Mouse (Mus musculus) embryonic facial prominence, embryonic 12.5 days (tissue): ENCODE data around the gene Gm20458. TPM values are rescaled to one million over a fixed set of nuclear protein-coding genes. Genes with fewer than 3 reads are reported as not detected.

ENCODE experiments used
- ATAC-seq: fragments of 200-750 bp; cut with Nextera tagmentation; 2 replicates; pipeline ENCODE4 v1.8.0; 2017; ENCODE audit not compliant: insufficient number of reproducible peaks, insufficient read depth, low FRiP score, low TSS enrichment
- H3K27ac ChIP-seq: fragments of 300-500 bp; sonication (generic); 2 replicates; pipeline ENCODE4 v1.5.1; 2016; ENCODE audit warnings: mild to moderate bottlenecking
- H3K27me3 ChIP-seq: fragments of 300-500 bp; sonication (generic); 2 replicates; pipeline ENCODE4 v1.6.1; 2016; ENCODE audit warnings: mild to moderate bottlenecking, moderate library complexity
- H3K36me3 ChIP-seq: fragments of 300-500 bp; sonication (generic); 2 replicates; pipeline ENCODE4 v1.6.1; 2016; ENCODE audit warnings: mild to moderate bottlenecking
- H3K4me1 ChIP-seq: fragments of 300-500 bp; sonication (generic); 2 replicates; pipeline ENCODE4 v1.6.1; 2016
- H3K4me2 ChIP-seq: fragments of 300-500 bp; sonication (generic); replicated peaks from 2 replicates; pipeline ENCODE4 v1.6.1; 2016; ENCODE audit warnings: mild to moderate bottlenecking, moderate library complexity
- H3K4me3 ChIP-seq: fragments of 300-500 bp; sonication (generic); 2 replicates; pipeline ENCODE4 v1.5.1; 2016; ENCODE audit warnings: mild to moderate bottlenecking
- H3K9ac ChIP-seq: fragments of 300-500 bp; sonication (generic); 2 replicates; pipeline ENCODE4 v1.6.1; 2016; ENCODE audit warnings: mild to moderate bottlenecking, moderate library complexity
- H3K9me3 ChIP-seq: fragments of 300-500 bp; sonication (generic); 2 replicates; pipeline ENCODE4 v1.6.1; 2016; ENCODE audit warnings: mild to moderate bottlenecking, moderate library complexity
- WGBS: fragments of 180-500 bp; shearing (Covaris S2); methylation state at CpG from one replicate; pipeline ENCODE4 v1.1.7; 2016; 5-methylcytosine and 5-hydroxymethylcytosine counted together
- polyA plus RNA-seq: library from polyadenylated mRNA; unstranded; fragments of >200 nt; fragmentation: Nextera tagmentation; extraction: Ambion mirVana; gene quantifications from 2 replicates; pipeline ENCODE4 v1.2.1, GENCODE M21; 2016

The Gm20458 gene
- polyA plus RNA-seq, 1 experiment from 2014 or later: 6.5 TPM

DNA sequence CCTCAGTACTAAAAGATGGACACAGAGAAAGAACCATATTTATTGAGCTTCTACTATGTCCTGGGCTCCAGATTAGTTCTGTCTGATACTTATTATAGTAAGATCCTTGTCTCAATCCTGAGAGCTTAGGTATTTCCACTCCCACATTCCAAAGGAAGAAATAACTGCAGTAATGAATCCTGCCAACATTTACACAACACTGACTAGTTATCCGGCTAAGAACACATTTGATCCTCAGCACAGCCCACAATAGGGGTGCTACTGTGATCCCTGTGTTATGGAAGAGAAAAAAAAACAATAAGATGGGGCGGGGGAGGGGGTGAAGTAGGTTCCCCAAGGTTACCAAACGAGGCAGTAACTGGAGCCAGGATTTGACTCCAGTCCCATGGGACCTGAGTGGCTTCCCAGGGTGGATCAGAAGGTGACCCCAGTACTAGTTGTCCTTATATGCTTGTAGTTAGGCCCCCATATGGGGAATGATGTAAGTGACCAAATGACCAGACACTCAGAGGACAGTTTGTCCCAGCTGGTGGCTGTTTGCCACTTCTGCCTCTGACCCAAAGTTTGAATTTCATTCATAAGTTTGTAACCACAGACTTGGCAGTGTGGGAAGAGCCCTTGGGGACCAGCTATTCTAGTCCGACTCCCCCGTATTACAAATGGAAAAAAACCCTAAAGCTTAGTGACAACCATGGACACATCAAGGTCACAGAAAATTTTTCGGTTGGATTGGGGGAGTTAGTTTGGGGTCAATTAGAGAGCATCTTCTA lies 5.2 kb upstream of the Gm20458 start:
- Histone ChIP-seq H3K4me1 (peaks cover 31% of the 10 kb centered on the region), H3K4me2 (no peak overlapping the region), H3K9me3 (no peaks in the 10 kb centered on the region), H3K9ac (no peak overlapping the region), H3K36me3 (no peaks in the 10 kb centered on the region), H3K4me3 (no peak overlapping the region), H3K27me3 (no peaks in the 10 kb centered on the region), H3K27ac (no peak overlapping the region)
- ATAC-seq: no peak
- 62% methylated on average over 6 of the region's 6 CpGs for WGBS

- Histone ChIP-seq H3K27ac (no peak overlapping the region), H3K4me1 (peaks cover 33% of the 10 kb centered on the region), H3K4me3 (no peak overlapping the region), H3K9me3 (no peaks in the 10 kb centered on the region), H3K36me3 (no peaks in the 10 kb centered on the region), H3K4me2 (no peak overlapping the region), H3K9ac (no peak overlapping the region), H3K27me3 (no peaks in the 10 kb centered on the region)
- ATAC-seq: no peak
- WGBS: 76% methylated on average over 1 of the region's 1 CpGs
These were observed 4.4 kb upstream of the Gm20458 start for GRCm38 (mm10) chr2:164456413-164456812.

DNA sequence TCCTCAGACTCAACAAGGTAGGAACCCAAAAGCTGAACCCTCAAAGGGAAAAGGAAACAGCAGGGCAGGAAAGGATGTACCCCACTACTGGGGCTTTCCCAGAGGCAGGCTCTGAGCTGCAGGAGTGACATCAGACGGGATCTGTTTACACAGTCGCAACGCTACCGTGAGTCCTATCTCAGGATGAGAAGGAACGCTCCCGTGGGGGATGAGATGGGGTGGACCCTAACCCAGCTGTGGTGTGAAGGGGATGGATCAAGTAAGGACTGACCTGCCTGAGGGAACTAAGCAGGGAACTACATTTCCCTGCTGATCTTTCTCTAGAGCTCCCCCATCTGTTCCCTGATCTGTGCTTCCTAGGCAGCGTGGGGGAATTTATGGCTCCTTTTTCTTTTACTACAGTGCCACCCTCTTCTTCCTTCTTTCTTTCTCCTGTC lies 3.9 kb upstream of the Gm20458 start, which contains the start of gene Sys1:
Sys1 (plus strand) TSS at position 101 of the 437 bp plus-strand sequence.
- peak within 1 kb of the TSS; percentile 14; the same call in 1 of the 2 replicates for H3K4me3 ChIP-seq
- 0 out of 2 replicates have a peak within 1 kb of the TSS, but pooled peaks have one; percentile 31 for H3K27ac ChIP-seq

DNA sequence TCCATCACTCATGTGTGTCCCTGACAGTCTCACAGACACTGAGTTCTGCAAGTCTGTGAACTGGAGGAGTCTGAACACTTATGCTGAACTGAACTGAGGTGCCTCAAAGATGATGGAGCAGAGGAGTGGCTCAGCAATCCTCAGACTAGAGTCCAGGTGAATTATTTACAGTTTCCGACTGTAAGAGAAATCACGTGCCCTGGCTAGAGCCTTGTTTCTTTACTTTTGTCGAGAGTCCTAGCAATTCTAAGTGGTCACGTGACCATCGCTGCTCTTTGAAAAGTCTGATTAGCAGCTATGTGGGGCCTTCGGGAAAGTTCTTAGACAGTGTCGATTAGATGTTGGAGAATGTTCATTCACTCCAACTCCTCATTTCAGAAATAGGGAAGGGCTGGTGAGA lies 2.8 kb upstream of the Gm20458 start:
- no peak for ATAC-seq
- Histone ChIP-seq H3K27me3 (no peaks in the 10 kb centered on the region), H3K4me1 (peaks cover 28% of the 10 kb centered on the region), H3K27ac (0 out of 2 replicates have a peak overlapping the region, but pooled peaks have one; percentile 31), H3K4me3 (no peak overlapping the region), H3K9ac (no peak overlapping the region), H3K36me3 (no peaks in the 10 kb centered on the region), H3K9me3 (no peaks in the 10 kb centered on the region), H3K4me2 (no peak overlapping the region)
- 78% methylated on average over 7 of the region's 7 CpGs for WGBS

More for the DNA sequence above, 3.9 kb upstream of the Gm20458 start, which contains the start of gene Sys1:
- no peak for ATAC-seq
- Histone ChIP-seq H3K4me2 (peak within 1 kb of the TSS; percentile 36), H3K9ac (peak within 1 kb of the TSS; percentile 29; the same call in 1 of the 2 replicates), H3K4me1 (peaks cover 33% of the 10 kb centered on the region), H3K9me3 (no peaks in the 10 kb centered on the region), H3K36me3 (no peaks in the 10 kb centered on the region), H3K27me3 (no peaks in the 10 kb centered on the region)
- WGBS: 3% methylated on average over 7 of the region's 7 CpGs

DNA sequence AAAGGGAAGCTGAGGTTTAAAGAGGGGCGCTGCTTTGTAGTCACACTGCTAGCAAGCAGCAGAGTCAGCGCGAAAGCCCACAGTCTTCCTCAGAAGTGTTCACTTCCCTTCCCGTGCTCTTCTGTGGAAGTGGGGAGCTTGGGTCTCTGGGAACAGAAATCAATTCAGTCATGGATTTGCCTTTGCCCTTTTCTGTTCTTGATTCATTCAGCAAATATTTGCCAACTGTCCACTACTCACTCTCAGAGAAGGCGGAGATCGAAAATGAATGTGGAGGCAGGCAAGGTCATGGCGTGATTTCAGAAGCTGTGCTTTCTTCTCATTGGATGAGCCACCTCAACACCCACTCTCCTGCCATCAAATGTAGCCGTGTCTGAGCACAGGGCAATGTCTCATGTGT lies 2.2 kb upstream of the Gm20458 start:
- no peaks in the 10 kb centered on the region for H3K36me3 ChIP-seq
- no peaks in the 10 kb centered on the region for H3K27me3 ChIP-seq
- H3K9me3 ChIP-seq: no peaks in the 10 kb centered on the region
- WGBS: 87% methylated on average over 8 of the region's 8 CpGs
- ATAC-seq: no peak
- no peak overlapping the region for H3K4me2 ChIP-seq
- H3K27ac ChIP-seq: no peak overlapping the region
- no peak overlapping the region for H3K9ac ChIP-seq
- no peak overlapping the region for H3K4me3 ChIP-seq
- H3K4me1 ChIP-seq: peaks cover 25% of the 10 kb centered on the region

GRCm38 (mm10) chr2:164465161-164465560 lies 4.4 kb downstream of the Gm20458 start:
- H3K36me3 ChIP-seq: peaks cover 20% of the 10 kb centered on the region

GRCm38 (mm10) chr2:164466787-164467186 lies 6.0 kb downstream of the Gm20458 start:
- no peak overlapping the region for H3K9ac ChIP-seq
- H3K36me3 ChIP-seq: peaks cover 23% of the 10 kb centered on the region
- 83% methylated on average over 5 of the region's 5 CpGs for WGBS

More at GRCm38 (mm10) chr2:164465161-164465560, 4.4 kb downstream of the Gm20458 start:
- H3K4me1 ChIP-seq: peaks cover 11% of the 10 kb centered on the region
- H3K4me3 ChIP-seq: no peak overlapping the region
- no peak overlapping the region for H3K9ac ChIP-seq
- ATAC-seq: no peak
- no peak overlapping the region for H3K4me2 ChIP-seq
- no peaks in the 10 kb centered on the region for H3K9me3 ChIP-seq
- no peak overlapping the region for H3K27ac ChIP-seq
- no peaks in the 10 kb centered on the region for H3K27me3 ChIP-seq

GRCm38 (mm10) chr2:164470254-164470653 lies 9.5 kb downstream of the Gm20458 start:
- Histone ChIP-seq H3K36me3 (peaks cover 19% of the 10 kb centered on the region), H3K27ac (no peak overlapping the region), H3K4me2 (no peak overlapping the region), H3K9me3 (no peaks in the 10 kb centered on the region), H3K4me1 (no peaks in the 10 kb centered on the region), H3K4me3 (no peak overlapping the region), H3K27me3 (no peaks in the 10 kb centered on the region), H3K9ac (no peak overlapping the region)
- no peak for ATAC-seq
- WGBS: 25% methylated on average over 10 of the region's 10 CpGs

More at GRCm38 (mm10) chr2:164466787-164467186, 6.0 kb downstream of the Gm20458 start:
- no peak for ATAC-seq
- Histone ChIP-seq H3K4me1 (peaks cover 6% of the 10 kb centered on the region), H3K27me3 (no peaks in the 10 kb centered on the region), H3K4me3 (no peak overlapping the region), H3K9me3 (no peaks in the 10 kb centered on the region), H3K27ac (no peak overlapping the region), H3K4me2 (no peak overlapping the region)

GRCm38 (mm10) chr2:164473624-164474023 lies 12.9 kb downstream of the Gm20458 start, which contains the start of gene Trp53tg5:
Gene Trp53tg5 (minus strand): TSS chr2:164473724.
- H3K9ac ChIP-seq: no peak within 1 kb of the TSS
- H3K9me3 ChIP-seq: no peaks in the 10 kb centered on the region
- H3K27me3 ChIP-seq: no peaks in the 10 kb centered on the region
- 84% methylated on average over 6 of the region's 6 CpGs for WGBS
- ATAC-seq: peak; percentile 28; the same call in 1 of the 2 replicates
- H3K36me3 ChIP-seq: peaks cover 11% of the 10 kb centered on the region
- no peak within 1 kb of the TSS for H3K4me2 ChIP-seq
- no peak within 1 kb of the TSS for H3K27ac ChIP-seq
- H3K4me1 ChIP-seq: no peaks in the 10 kb centered on the region
- no peak within 1 kb of the TSS for H3K4me3 ChIP-seq

DNA sequence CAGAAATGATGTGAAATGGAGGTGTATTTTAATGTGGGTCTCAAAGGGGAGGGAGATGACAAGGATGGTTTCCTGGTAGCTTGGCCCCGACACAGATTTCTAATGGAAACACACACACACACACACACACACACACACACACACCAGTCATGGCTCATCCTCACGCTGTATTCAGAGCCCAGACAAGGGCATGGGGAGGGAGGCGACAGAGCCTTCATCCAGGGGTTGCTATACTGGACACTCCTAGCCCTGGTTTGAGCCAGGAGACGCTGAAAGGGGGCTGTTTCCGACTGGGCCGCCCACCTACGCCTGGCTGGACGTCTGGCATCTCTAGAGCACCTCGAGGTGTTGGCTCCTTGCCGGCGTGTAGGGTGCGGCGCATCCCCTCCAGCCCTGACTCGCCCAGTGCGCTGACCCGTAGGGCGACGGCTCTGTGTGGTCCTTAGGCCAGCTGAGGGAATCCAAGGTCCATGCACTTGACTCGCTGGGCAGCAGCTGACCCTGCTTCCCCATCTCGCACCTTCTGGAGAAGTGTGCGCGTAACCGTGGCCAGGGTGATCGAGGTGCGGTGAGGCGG lies 25.0 kb downstream of the Gm20458 start, which contains the start of gene Dbndd2:
Dbndd2 (plus strand) TSS at position 426 of the 577 bp plus-strand sequence.
- peaks cover 46% of the 10 kb centered on the region for H3K27me3 ChIP-seq

DNA sequence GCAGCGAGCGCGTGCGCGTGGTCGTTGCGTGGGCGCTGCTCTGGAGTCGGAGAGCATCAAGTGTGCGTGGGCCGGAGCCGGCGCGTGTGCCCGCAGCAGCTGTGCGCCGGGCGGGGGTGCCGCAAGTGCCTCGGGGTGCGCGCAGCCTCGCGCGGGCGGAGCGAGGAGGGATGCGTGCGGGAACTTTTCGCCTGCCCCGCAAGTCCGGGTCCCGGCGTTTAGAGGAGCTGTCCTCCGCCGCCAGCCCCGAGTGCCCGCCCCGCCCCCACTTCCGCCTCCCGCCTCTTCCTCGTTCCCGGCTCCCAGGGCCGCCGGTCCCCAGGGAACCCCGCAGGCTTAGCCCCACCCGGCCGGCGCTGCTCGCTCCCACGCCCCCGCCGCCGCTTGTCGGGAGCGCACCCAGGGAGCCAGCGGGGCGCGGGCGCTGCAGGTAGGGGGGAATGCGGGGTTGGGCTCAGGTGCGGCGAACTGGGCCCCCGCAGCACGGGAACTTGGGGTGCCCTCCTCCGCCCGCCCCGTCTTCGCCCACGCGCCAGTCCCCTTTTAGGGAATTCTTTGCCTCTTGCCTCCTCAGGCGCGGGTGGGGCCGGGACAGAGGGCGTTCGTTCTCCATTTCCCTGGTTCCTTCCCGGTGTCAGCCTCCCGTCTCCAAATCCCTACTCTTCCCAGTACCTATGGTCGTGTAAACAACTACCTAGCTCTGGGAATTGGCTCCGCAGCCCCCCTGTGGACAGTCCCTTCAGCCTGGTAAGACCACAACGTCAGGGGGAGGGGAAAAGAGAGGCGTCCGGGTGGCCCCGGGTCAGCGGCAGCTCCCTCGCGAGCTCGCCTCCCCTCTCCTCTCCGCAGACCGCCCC lies 25.7 kb downstream of the Gm20458 start:
- Histone ChIP-seq H3K27ac (no peak overlapping the region), H3K9me3 (no peaks in the 10 kb centered on the region), H3K27me3 (peaks cover 46% of the 10 kb centered on the region), H3K4me3 (peak overlapping the region; percentile 84), H3K9ac (peak overlapping the region; percentile 68), H3K36me3 (no peaks in the 10 kb centered on the region), H3K4me2 (peak overlapping the region; percentile 100), H3K4me1 (peaks cover 9% of the 10 kb centered on the region; the same call in 1 of the 2 replicates)
- WGBS: 1% methylated on average over 87 of the region's 90 CpGs
- ATAC-seq: no peak

More for the DNA sequence above, 25.0 kb downstream of the Gm20458 start, which contains the start of gene Dbndd2:
- 3% methylated on average over 26 of the region's 26 CpGs for WGBS
- H3K9ac ChIP-seq: peak within 1 kb of the TSS; percentile 68
- H3K4me2 ChIP-seq: peak within 1 kb of the TSS; percentile 100
- H3K4me1 ChIP-seq: peaks cover 9% of the 10 kb centered on the region; the same call in 1 of the 2 replicates
- peak within 1 kb of the TSS; percentile 84 for H3K4me3 ChIP-seq
- no peak for ATAC-seq
- H3K27ac ChIP-seq: no peak within 1 kb of the TSS
- no peaks in the 10 kb centered on the region for H3K9me3 ChIP-seq
- no peaks in the 10 kb centered on the region for H3K36me3 ChIP-seq
